Mouse (Mus musculus): ENCODE data around the gene Ttc6.

Ttc6 gene

DNA sequence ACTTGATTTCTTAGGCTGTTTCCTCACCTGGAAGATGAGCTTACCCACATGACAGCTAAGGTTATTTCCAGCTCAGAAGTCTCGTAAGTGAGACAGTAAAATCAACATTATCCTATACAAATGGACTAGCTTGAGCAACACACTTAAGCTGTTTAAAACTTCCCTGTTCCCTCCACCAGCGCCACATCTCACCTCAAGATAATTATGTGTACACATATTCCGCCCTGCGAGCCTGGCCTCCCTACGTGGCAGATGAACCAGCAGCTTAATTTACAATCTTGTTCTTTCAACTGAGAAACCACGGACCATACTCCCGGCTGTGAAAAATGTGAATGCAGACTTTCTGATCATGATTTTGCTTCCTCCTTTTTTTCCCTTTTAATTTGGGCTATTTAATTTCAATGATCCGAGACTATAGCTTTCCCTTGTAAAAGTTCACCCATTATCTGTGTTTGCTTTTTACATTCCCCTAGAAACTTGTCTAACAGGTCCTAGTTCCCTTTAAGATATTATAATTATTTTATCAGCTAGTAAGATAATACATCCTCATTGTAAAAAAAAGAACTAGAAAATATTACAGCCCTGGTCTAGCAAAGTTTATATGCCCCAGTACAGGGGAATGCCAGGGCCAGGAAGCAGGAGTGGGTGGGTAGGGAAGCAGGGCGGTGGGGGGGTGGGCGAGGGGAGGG is 99.2 kb downstream of the Ttc6 start:
- no peak for DNase-seq (ENCODE audit: low read depth)

DNA sequence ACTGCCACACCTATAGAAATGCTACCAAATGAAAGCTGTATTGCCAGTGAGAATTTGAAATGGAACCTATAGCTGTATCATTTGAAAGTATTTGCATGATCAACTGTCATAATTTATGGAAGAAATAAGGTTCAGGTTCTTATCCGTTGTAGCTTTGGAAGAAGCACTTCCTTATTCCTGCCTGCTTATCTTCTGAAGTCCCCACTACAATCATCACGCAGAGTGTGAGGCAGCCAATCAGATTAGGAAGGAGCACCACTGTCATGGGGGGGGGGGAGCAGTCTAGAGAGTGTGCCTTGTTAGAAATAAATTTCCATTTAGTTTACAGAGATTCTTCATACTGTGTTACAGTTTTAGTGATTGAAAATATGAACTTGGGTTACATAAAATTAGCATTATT is 108.5 kb downstream of the Ttc6 start:
- no peak for DNase-seq (ENCODE audit: low read depth)

DNA sequence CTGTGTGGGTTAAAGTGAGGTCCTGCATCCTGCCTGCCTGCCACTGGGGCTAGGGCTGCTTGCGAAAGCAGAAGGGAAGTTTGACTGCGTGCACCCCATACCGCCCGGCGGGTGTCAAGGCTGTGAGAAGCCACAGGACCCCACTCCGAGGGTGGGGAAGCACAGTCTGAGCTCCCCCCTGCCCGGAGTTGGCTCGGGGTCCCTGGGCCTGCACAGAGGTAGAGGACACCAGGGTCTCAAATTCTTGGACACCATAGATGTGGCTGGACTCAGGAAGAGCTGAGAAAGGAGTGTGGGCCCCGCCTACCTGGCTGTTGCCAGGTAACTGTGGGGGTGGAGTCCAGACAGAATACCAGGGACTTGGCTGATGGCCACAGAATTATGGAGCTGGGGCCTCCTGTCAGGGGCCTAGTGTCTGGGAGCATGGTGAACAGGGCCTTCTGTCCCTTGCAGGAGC is 121.1 kb downstream of the Ttc6 start:
- DNase-seq (ENCODE audit: low read depth): no peak

DNA sequence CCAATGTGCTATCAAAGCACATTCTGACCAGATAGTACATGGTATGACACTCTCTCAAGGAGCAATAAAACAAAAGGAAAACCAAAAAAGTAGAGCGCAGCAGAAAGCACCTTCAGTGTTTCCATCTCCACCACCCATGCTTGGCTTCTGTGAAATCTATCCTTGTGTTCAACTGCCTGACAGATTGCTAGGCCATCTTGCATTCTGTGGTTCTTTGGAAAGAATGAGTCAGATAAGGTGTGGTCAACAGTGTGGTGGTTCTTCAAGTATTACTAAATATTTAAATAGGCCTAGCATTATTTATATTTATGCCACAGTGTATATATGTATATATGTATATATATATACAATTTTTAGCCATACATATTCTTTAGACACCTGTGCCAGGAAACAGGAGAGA is 146.1 kb downstream of the Ttc6 start:
- no peak for DNase-seq (ENCODE audit: low read depth)

DNA sequence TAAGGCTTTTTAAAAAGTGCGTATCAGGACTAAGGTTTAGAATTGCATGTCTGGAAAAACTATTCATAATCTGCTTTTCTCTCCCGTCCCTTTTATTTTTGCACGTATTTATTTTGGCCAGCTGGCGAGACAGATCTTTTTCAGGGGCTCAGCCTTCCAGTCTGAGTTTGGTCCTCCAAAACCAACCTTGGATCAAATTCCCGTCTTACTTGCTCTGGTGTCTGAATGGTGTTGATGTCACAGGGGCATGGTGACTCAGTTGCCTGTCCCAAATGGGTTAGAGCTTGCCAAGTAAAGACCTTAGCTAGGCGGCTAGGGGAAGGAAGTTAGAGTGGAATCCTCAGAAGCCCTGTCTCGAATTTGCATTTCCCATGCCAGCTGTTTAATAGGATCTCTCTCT is 200.8 kb downstream of the Ttc6 start:
- DNase-seq (ENCODE audit: low read depth): no peak

DNA sequence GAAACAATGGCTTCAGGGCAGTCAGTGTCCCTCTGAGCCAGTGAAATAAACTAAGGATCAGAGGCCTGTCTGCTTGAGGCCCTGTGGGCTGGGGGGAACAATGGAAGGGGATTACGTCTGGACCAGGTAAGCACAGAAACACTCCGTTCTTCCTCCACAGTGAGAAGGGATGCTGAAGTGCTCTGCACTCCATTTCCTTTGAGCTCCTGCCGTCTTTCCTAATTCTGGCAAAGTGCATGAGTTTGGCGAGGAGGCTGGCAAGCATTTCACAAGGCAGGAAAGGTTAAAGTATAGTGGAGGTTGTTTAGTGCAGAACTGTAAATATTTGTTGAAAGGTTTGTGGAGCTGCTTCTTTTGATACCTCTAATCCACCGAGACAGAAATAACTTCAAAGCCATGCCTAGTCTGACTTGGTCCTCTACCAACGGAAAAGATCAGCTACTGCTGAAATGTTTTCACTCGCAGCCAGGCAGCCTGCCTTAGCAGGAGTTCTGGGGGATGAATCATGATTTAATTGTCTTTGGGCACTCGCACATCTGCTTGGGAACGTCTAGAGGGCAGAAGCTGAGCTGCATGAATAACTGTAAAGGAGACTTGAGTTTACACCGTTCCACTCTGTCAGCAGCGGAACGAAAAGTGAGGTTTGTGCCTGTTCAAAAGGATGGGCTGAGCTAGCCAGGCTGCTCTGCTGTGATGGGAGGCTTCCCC is 212.5 kb downstream of the Ttc6 start:
- no peak for DNase-seq (ENCODE audit: low read depth)

DNA sequence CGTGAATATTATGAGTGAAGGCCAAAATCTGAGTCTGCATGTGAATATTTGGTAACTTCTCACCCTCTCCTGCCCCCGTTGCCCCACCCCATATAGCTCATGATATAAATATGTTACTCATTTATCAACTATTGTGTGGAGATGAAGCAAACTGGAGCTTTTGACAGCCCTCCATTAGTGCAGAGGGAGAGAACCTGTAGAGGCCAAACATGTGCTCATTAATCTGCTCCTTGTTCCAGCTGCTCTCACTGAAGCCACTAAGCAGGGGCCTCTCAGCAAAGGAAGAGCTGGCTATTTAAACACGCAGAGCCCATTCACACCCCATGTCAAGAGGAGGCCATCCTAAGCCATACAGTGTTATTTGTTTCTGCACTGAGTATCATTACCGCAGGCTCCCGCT is 218.0 kb downstream of the Ttc6 start:
- no peak for DNase-seq (ENCODE audit: low read depth)

DNA sequence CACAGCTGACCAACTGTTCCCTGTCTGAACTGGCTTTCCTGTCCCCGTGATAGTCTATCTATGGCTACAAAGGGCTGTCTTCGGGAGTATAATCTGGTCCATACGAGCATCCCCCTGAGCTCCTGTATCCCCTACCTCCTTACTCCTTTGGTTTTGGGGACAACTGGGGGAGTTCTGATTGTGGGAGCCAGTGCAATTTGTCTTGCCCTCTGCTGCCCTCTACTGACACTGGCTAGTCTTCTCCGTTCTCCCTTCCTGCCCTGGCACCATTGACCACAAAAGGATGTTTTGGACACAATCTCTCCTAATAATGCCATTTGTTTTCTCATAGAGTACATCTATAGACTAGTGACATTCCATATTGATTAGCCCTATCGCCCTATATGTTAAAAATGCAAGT is 223.6 kb downstream of the Ttc6 start:
- DNase-seq (ENCODE audit: low read depth): no peak

Data from naive thymus-derived CD4-positive, alpha-beta T cell, adult 2 months (primary cell).